Mouse (Mus musculus) forebrain, embryonic 14.5 days (tissue): ENCODE measurements around the gene Gm20388. TPM values are rescaled to one million over a fixed set of nuclear protein-coding genes. Genes with fewer than 3 reads are reported as not detected.

ENCODE experiments used
- ATAC-seq: fragments of 200-750 bp; cut with Nextera tagmentation; 2 replicates; pipeline ENCODE4 v1.8.0; 2017; ENCODE audit warnings: mild to moderate bottlenecking, moderate library complexity
- DNase-seq: peaks from one replicate; pipeline ENCODE4 v3.0.0-alpha.2; 2015; ENCODE audit warnings: low spot score
- H3K27ac ChIP-seq: fragments of 300-500 bp; sonication (generic); 2 replicates; pipeline ENCODE4 v1.5.1; 2014; ENCODE audit warnings: low read depth, mild to moderate bottlenecking, control low read depth, low read length, moderate library complexity
- H3K27me3 ChIP-seq: fragments of 300-500 bp; sonication (generic); replicated peaks from 2 replicates; pipeline ENCODE4 v1.6.1; 2014; ENCODE audit warnings: low read length, control low read depth, mixed read lengths; ENCODE audit not compliant: control insufficient read depth, insufficient read depth
- H3K36me3 ChIP-seq: fragments of 300-500 bp; sonication (generic); 2 replicates; pipeline ENCODE4 v1.6.1; 2014; ENCODE audit warnings: low read length, control low read depth; ENCODE audit not compliant: control insufficient read depth, insufficient read depth
- H3K4me1 ChIP-seq: fragments of 300-500 bp; sonication (generic); 2 replicates; pipeline ENCODE4 v1.6.1; 2014; ENCODE audit warnings: antibody characterized with exemption, low read length, control low read depth; ENCODE audit not compliant: control insufficient read depth, insufficient read depth
- H3K4me2 ChIP-seq: fragments of 300-500 bp; sonication (generic); 2 replicates; pipeline ENCODE4 v1.6.1; 2014; ENCODE audit warnings: mild to moderate bottlenecking, control low read depth, low read length
- H3K4me3 ChIP-seq: fragments of 300-500 bp; sonication (generic); 2 replicates; pipeline ENCODE4 v1.5.1; 2014; ENCODE audit warnings: low read depth, low read length, control low read depth
- H3K9ac ChIP-seq: fragments of 300-500 bp; sonication (generic); 2 replicates; pipeline ENCODE4 v1.6.1; 2014; ENCODE audit warnings: mild to moderate bottlenecking, low read length, control low read depth, moderate library complexity
- H3K9me3 ChIP-seq: fragments of 300-500 bp; sonication (generic); replicated peaks from 2 replicates; pipeline ENCODE4 v1.6.1; 2016; ENCODE audit warnings: low read length, control low read depth, mixed read lengths; ENCODE audit not compliant: control insufficient read depth
- WGBS: fragments of 180-500 bp; shearing (Covaris S2); extraction: QIAGEN DNeasy Blood & Tissue Kit; methylation state at CpG from one replicate; pipeline ENCODE4 v1.1.7; 2014; 5-methylcytosine and 5-hydroxymethylcytosine counted together
- polyA plus RNA-seq: library from polyadenylated mRNA; unstranded; fragments of >200 nt; fragmentation: Nextera tagmentation; extraction: Ambion mirVana; gene quantifications from 2 replicates; pipeline ENCODE4 v1.2.1, GENCODE M21; 2014

Gene Gm20388
- polyA plus RNA-seq, 1 experiment from 2014 or later: 7.4 TPM

- H3K4me3 ChIP-seq: no peak overlapping the region
- no peak overlapping the region for H3K9ac ChIP-seq
- H3K4me1 ChIP-seq: no peaks in the 10 kb centered on the region
- H3K27me3 ChIP-seq: no peaks in the 10 kb centered on the region
- 92% methylated on average over 3 of the region's 3 CpGs for WGBS
- H3K27ac ChIP-seq: no peak overlapping the region
- H3K36me3 ChIP-seq: no peaks in the 10 kb centered on the region
- ATAC-seq (no peak), DNase-seq (no peak)
- H3K9me3 ChIP-seq: no peaks in the 10 kb centered on the region
- H3K4me2 ChIP-seq: no peak overlapping the region
These were observed 3082.4 kb downstream of the Gm20388 start for GRCm38 (mm10) chr8:122993031-122993430.

GRCm38 (mm10) chr8:122993740-122994139, 3083.1 kb downstream of the Gm20388 start:
- Histone ChIP-seq H3K36me3 (no peaks in the 10 kb centered on the region), H3K4me3 (no peak overlapping the region), H3K27ac (no peak overlapping the region), H3K4me1 (no peaks in the 10 kb centered on the region), H3K9me3 (no peaks in the 10 kb centered on the region), H3K4me2 (no peak overlapping the region), H3K9ac (no peak overlapping the region), H3K27me3 (no peaks in the 10 kb centered on the region)
- no peak for ATAC-seq
- WGBS: 85% methylated on average over 5 of the region's 5 CpGs
- DNase-seq: no peak

- no peak for ATAC-seq
- Histone ChIP-seq H3K27me3 (no peaks in the 10 kb centered on the region), H3K4me1 (no peaks in the 10 kb centered on the region), H3K4me2 (no peak overlapping the region), H3K36me3 (no peaks in the 10 kb centered on the region), H3K9ac (no peak overlapping the region), H3K27ac (no peak overlapping the region), H3K4me3 (no peak overlapping the region), H3K9me3 (no peaks in the 10 kb centered on the region)
- WGBS: 73% methylated on average over 4 of the region's 4 CpGs
- no peak for DNase-seq
These were observed 3087.3 kb downstream of the Gm20388 start for GRCm38 (mm10) chr8:122997963-122998362.

- H3K27ac ChIP-seq: no peak overlapping the region
- 78% methylated on average over 2 of the region's 2 CpGs for WGBS
- H3K9me3 ChIP-seq: no peaks in the 10 kb centered on the region
- no peak for ATAC-seq
- H3K36me3 ChIP-seq: no peaks in the 10 kb centered on the region
- no peak overlapping the region for H3K9ac ChIP-seq
- H3K4me3 ChIP-seq: no peak overlapping the region
- DNase-seq: no peak
- H3K27me3 ChIP-seq: no peaks in the 10 kb centered on the region
- no peak overlapping the region for H3K4me2 ChIP-seq
- H3K4me1 ChIP-seq: no peaks in the 10 kb centered on the region
These were observed 3089.7 kb downstream of the Gm20388 start for GRCm38 (mm10) chr8:123000311-123000710.

- DNase-seq: no peak
- Histone ChIP-seq H3K4me2 (no peak overlapping the region), H3K27me3 (no peaks in the 10 kb centered on the region), H3K4me1 (no peaks in the 10 kb centered on the region), H3K36me3 (no peaks in the 10 kb centered on the region), H3K9ac (no peak overlapping the region), H3K4me3 (no peak overlapping the region), H3K27ac (no peak overlapping the region), H3K9me3 (no peaks in the 10 kb centered on the region)
- ATAC-seq: no peak
- 77% methylated on average over 14 of the region's 14 CpGs for WGBS
These were observed 3093.6 kb downstream of the Gm20388 start for GRCm38 (mm10) chr8:123004033-123004922.

GRCm38 (mm10) chr8:123005328-123005727, 3094.7 kb downstream of the Gm20388 start:
- DNase-seq (no peak), ATAC-seq (no peak)
- Histone ChIP-seq H3K4me3 (no peak overlapping the region), H3K9me3 (no peaks in the 10 kb centered on the region), H3K36me3 (no peaks in the 10 kb centered on the region), H3K9ac (no peak overlapping the region), H3K4me2 (no peak overlapping the region), H3K27ac (no peak overlapping the region), H3K4me1 (no peaks in the 10 kb centered on the region), H3K27me3 (no peaks in the 10 kb centered on the region)
- WGBS: 75% methylated on average over 3 of the region's 3 CpGs

GRCm38 (mm10) chr8:123005805-123006204, 3095.2 kb downstream of the Gm20388 start:
- ATAC-seq (no peak), DNase-seq (no peak)
- Histone ChIP-seq H3K9ac (no peak overlapping the region), H3K4me2 (no peak overlapping the region), H3K27me3 (no peaks in the 10 kb centered on the region), H3K9me3 (no peaks in the 10 kb centered on the region), H3K36me3 (no peaks in the 10 kb centered on the region), H3K4me3 (no peak overlapping the region), H3K27ac (no peak overlapping the region), H3K4me1 (no peaks in the 10 kb centered on the region)
- WGBS: 87% methylated on average over 5 of the region's 5 CpGs

GRCm38 (mm10) chr8:123011321-123011720, 3100.7 kb downstream of the Gm20388 start:
- Histone ChIP-seq H3K4me3 (no peak overlapping the region), H3K36me3 (no peaks in the 10 kb centered on the region), H3K9me3 (no peaks in the 10 kb centered on the region), H3K27me3 (no peaks in the 10 kb centered on the region), H3K4me2 (no peak overlapping the region), H3K27ac (no peak overlapping the region), H3K9ac (no peak overlapping the region), H3K4me1 (no peaks in the 10 kb centered on the region)
- DNase-seq: no peak
- no peak for ATAC-seq

GRCm38 (mm10) chr8:123014429-123014828, 3103.8 kb downstream of the Gm20388 start:
- DNase-seq: no peak
- no peak overlapping the region for H3K9ac ChIP-seq
- no peak for ATAC-seq
- H3K36me3 ChIP-seq: no peaks in the 10 kb centered on the region
- peaks cover 3% of the 10 kb centered on the region; the same call in 1 of the 2 replicates for H3K4me1 ChIP-seq
- no peak overlapping the region for H3K4me2 ChIP-seq
- no peaks in the 10 kb centered on the region for H3K9me3 ChIP-seq
- no peak overlapping the region for H3K4me3 ChIP-seq
- WGBS: 79% methylated on average over 7 of the region's 7 CpGs
- H3K27me3 ChIP-seq: no peaks in the 10 kb centered on the region
- no peak overlapping the region for H3K27ac ChIP-seq
